In genomic region chr19:45058841-45059240, GRCm38 (mm10) we compare ENCODE assay signal across 8 mouse cellular contexts. TPM values are rescaled to one million over a fixed set of nuclear protein-coding genes. Genes with fewer than 3 reads are reported as not detected.
DNase-seq lines count a peak whose midpoint lies in the region; ATAC-seq and TF ChIP-seq lines count a peak whose summit lies in the region.

No protein-coding gene starts in this region.

- WGBS in cerebellum, adult 2 months = under 1% methylated on average over 14 of the region's 14 CpGs
- 2% methylated on average over 14 of the region's 14 CpGs for WGBS in thymus, adult 2 months
- under 1% methylated on average over 14 of the region's 14 CpGs for WGBS in liver, embryonic 13.5 days (ENCODE audit: insufficient replicate concordance)

- H3K4me2 ChIP-seq in liver, embryonic 13.5 days = peak overlapping the region; percentile 92

- H3K36me3 ChIP-seq in thymus, adult 2 months (ENCODE audit: control insufficient read depth, insufficient read depth, low read length) = no peaks in the 10 kb centered on the region
- no peaks in the 10 kb centered on the region for H3K36me3 ChIP-seq in liver, embryonic 13.5 days

- H3K27me3 ChIP-seq in cerebellum, adult 2 months (ENCODE audit: control insufficient read depth, insufficient read depth, low read length) = no peaks in the 10 kb centered on the region
- no peaks in the 10 kb centered on the region for H3K27me3 ChIP-seq in thymus, adult 2 months (ENCODE audit: control insufficient read depth, insufficient read depth, low read length)
- H3K27me3 ChIP-seq in liver, embryonic 13.5 days = peaks cover under 1% of the 10 kb centered on the region; the same call in 1 of the 2 replicates

- peak overlapping the region; percentile 96 for H3K27ac ChIP-seq in cerebellum, adult 2 months (ENCODE audit: insufficient read depth, low read length)
- peak overlapping the region; percentile 83; the same call in 1 of the 2 replicates for H3K27ac ChIP-seq in thymus, adult 2 months (ENCODE audit: control insufficient read depth, insufficient read depth, low read length)
- H3K27ac ChIP-seq in liver, embryonic 13.5 days = peak overlapping the region; percentile 95

- peak overlapping the region; percentile 82 for H3K4me3 ChIP-seq in cerebellum, adult 2 months (replicated peaks; ENCODE audit: insufficient read depth, low read depth, low read length)
- H3K4me3 ChIP-seq in thymus, adult 2 months (ENCODE audit: control insufficient read depth, insufficient read depth, low read length) = peak overlapping the region; percentile 89
- H3K4me3 ChIP-seq in liver, embryonic 13.5 days (replicated peaks) = peak overlapping the region; percentile 74

- peak overlapping the region; percentile 87 for H3K9ac ChIP-seq in liver, embryonic 13.5 days

- TF ChIP-seq CTCF in cerebellum, adult 2 months (IDR thresholded peaks at IDR 0.05; ENCODE audit: borderline replicate concordance, insufficient read depth, low read depth, low read length) = no peak
- TF ChIP-seq CTCF in thymus, adult 2 months (IDR thresholded peaks at IDR 0.05; ENCODE audit: borderline replicate concordance, control insufficient read depth, extremely low read depth, insufficient read depth, low read length, poor library complexity) = no peak

- DNase-seq in cerebellum, adult 2 months = no peak
- DNase-seq in cerebellum, adult 11 months = no peak
- DNase-seq in thymus, adult 2 months = no peak
- no peak for DNase-seq in thymus, adult 18-20 months
- DNase-seq in liver, embryonic 13.5 days = peak; percentile 29
- peak; percentile 61 for DNase-seq in testis, postnatal 14 days (ENCODE audit: low spot score)
- no peak for DNase-seq in frontal cortex, postnatal 10 days (ENCODE audit: low spot score in 2 of 2)
- no peak for DNase-seq in gastrocnemius, postnatal 10 days

- H3K9me3 ChIP-seq in liver, embryonic 13.5 days (replicated peaks) = no peaks in the 10 kb centered on the region

- H3K4me1 ChIP-seq in cerebellum, adult 2 months (ENCODE audit: control insufficient read depth, insufficient read depth, low read length) = peaks cover 6% of the 10 kb centered on the region; the same call in 1 of the 2 replicates
- H3K4me1 ChIP-seq in thymus, adult 2 months (replicated peaks; ENCODE audit: control insufficient read depth, insufficient read depth, low read length) = peaks cover 16% of the 10 kb centered on the region
- peaks cover 57% of the 10 kb centered on the region for H3K4me1 ChIP-seq in liver, embryonic 13.5 days (replicated peaks)

- no peak for TF ChIP-seq POLR2A in cerebellum, adult 2 months (IDR thresholded peaks at IDR 0.05; ENCODE audit: borderline replicate concordance, insufficient read depth, low read length)
- no peak for TF ChIP-seq POLR2A in thymus, adult 2 months (IDR thresholded peaks at IDR 0.05; ENCODE audit: control insufficient read depth, extremely low read depth, insufficient read depth, low read length, poor library complexity)

- ATAC-seq in liver, embryonic 13.5 days (ENCODE audit: low read depth) = peak; percentile 63

RNA-seq across cellular contexts. Expression of gene Sfxn3, which starts 11.5 kb away (rescaled TPM):
- 90.5 and 91.6 TPM in 2 replicates for polyA plus RNA-seq in cerebellum, adult 2 months (2012; rRNA removed)
- 46.9 and 61.1 TPM in 2 replicates for polyA plus RNA-seq in thymus, adult 2 months (2012; rRNA removed)
- 2.4 and 2.9 TPM in 2 replicates for polyA plus RNA-seq in liver, embryonic 13.5 days (2015; fragmentation: Nextera tagmentation; extraction: Ambion mirVana)
- 10 to 100 TPM; 24.1 to 24.2 TPM for total RNA-seq in gastrocnemius, postnatal 10 days (2021)

RNA-seq across cellular contexts. Expression of gene Pdzd7, which starts 13.3 kb away (rescaled TPM):
- polyA plus RNA-seq in cerebellum, adult 2 months (2012; rRNA removed) = 7.6 and 9.1 TPM in 2 replicates
- polyA plus RNA-seq in thymus, adult 2 months (2012; rRNA removed) = 0.33 and 0.47 TPM in 2 replicates
- not detected in 2 replicates for polyA plus RNA-seq in liver, embryonic 13.5 days (2015; fragmentation: Nextera tagmentation; extraction: Ambion mirVana)
- total RNA-seq in gastrocnemius, postnatal 10 days (2021) = 10 to 100 TPM; 12.4 to 19.5 TPM

RNA-seq across cellular contexts. Expression of gene Kazald1, which starts 16.2 kb away (rescaled TPM):
- 13.4 and 15.0 TPM in 2 replicates for polyA plus RNA-seq in cerebellum, adult 2 months (2012; rRNA removed)
- 4.6 and 7.9 TPM in 2 replicates for polyA plus RNA-seq in thymus, adult 2 months (2012; rRNA removed)
- 0.25 and 0.29 TPM in 2 replicates for polyA plus RNA-seq in liver, embryonic 13.5 days (2015; fragmentation: Nextera tagmentation; extraction: Ambion mirVana)
- total RNA-seq in gastrocnemius, postnatal 10 days (2021) = 10 to 100 TPM; 11.4 to 19.2 TPM

RNA-seq across cellular contexts. Expression of gene Lzts2, which starts 44.6 kb away (rescaled TPM):
- 54.1 and 56.3 TPM in 2 replicates for polyA plus RNA-seq in cerebellum, adult 2 months (2012; rRNA removed)
- 37.6 and 41.2 TPM in 2 replicates for polyA plus RNA-seq in thymus, adult 2 months (2012; rRNA removed)
- polyA plus RNA-seq in liver, embryonic 13.5 days (2015; fragmentation: Nextera tagmentation; extraction: Ambion mirVana) = 6.9 and 8.3 TPM in 2 replicates
- 10 to 100 TPM; 35.4 to 43.4 TPM for total RNA-seq in gastrocnemius, postnatal 10 days (2021)

RNA-seq across cellular contexts. Expression of gene Mrpl43, which starts 52.6 kb away (rescaled TPM):
- polyA plus RNA-seq in cerebellum, adult 2 months (2012; rRNA removed) = 86.7 and 88.3 TPM in 2 replicates
- 121 and 137 TPM in 2 replicates for polyA plus RNA-seq in thymus, adult 2 months (2012; rRNA removed)
- polyA plus RNA-seq in liver, embryonic 13.5 days (2015; fragmentation: Nextera tagmentation; extraction: Ambion mirVana) = 40.2 and 42.4 TPM in 2 replicates
- total RNA-seq in gastrocnemius, postnatal 10 days (2021) = 10 to 100 TPM; 32.4 to 33.7 TPM

Comparison
In these comparisons a context has a peak if more than half of its experiments do, and no peak if none do; other contexts are left out.
1. DNase-seq: peak in liver, embryonic 13.5 days (single experiment) and testis, postnatal 14 days (single experiment); none in cerebellum, adult 2 months (0 of 2), cerebellum, adult 11 months (single experiment), thymus, adult 2 months (single experiment), thymus, adult 18-20 months (0 of 2), frontal cortex, postnatal 10 days (0 of 2) and gastrocnemius, postnatal 10 days (single experiment).
2. RNA of gene Sfxn3, which starts 11.5 kb away (polyA plus RNA-seq): 90.5 to 91.6 TPM in cerebellum, adult 2 months and 46.9 to 61.1 TPM in thymus, adult 2 months; 2.4 to 2.9 TPM in liver, embryonic 13.5 days; every median in the first group is over 10 times any median in the second.
3. Peak in every context shown above with its lines, with median percentiles within 50 percentile points of each other: H3K27ac ChIP-seq and H3K4me3 ChIP-seq.